Mouse (Mus musculus): ENCODE results near the gene Gm11757.
"Not testable (repeated sequence)": the region's sequence is repeated elsewhere in the genome, so short reads cannot be mapped to it uniquely, and the experiment has no call there.

Gm11757 gene

DNA sequence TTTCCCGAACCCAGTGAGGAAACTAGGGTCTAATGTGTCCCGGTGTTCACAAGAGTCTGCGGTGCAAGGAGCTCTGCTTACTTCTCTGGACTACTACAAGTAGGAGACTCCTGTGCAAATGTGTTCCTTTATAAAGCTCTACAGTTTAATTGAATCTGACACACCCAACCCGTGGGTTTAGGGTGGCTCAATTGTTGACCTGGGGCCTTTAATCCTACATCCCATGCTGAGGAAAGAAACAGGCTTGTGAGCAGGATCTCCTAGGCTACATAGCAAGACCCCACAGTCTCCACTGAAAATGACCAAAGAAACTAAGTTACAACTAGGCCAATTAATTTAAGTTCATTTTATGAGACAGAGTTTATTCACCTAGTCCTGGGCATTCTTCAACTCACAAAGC lies at the start of gene Gm11757:
Gm11757 (minus strand) TSS at position 101 of the 400 bp plus-strand sequence.
- DNase-seq (ENCODE audit: low spot score in 2 of 2): not testable (repeated sequence)

DNA sequence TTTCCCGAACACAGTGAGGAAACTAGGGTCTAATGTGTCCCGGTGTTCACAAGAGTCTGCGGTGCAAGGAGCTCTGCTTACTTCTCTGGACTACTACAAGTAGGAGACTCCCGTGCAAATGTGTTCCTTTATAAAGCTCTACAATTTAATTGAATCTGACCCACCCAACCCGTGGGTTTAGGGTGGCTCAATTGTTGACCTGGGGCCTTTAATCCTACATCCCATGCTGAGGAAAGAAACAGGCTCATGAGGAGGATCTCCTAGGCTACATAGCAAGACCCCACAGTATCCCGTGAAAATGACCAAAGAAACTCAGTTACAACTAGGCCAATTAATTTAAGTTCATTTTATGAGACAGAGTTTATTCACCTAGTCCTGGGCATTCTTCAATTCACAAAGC lies 29.7 kb upstream of the Gm11757 start, which contains the start of gene Gm11756:
Gm11756 (minus strand) TSS at position 101 of the 400 bp plus-strand sequence.
- DNase-seq (ENCODE audit: low spot score in 2 of 2): not testable (repeated sequence)

- DNase-seq (ENCODE audit: low spot score in 2 of 2): not testable (repeated sequence)
These were observed 14.9 kb upstream of the Gm11757 start, which contains the start of gene Gm13871 for GRCm38 (mm10) chr4:73905853-73906252. Gene Gm13871 (minus strand): TSS chr4:73905953.

- not testable (repeated sequence) for DNase-seq (ENCODE audit: low spot score in 2 of 2)
These were observed 14.7 kb downstream of the Gm11757 start, which contains the start of gene Gm11758 for GRCm38 (mm10) chr4:73876166-73876565. Gene Gm11758 (minus strand): TSS chr4:73876266.

All from cerebellum, postnatal 4 days (tissue).